In genomic region chr10:87873516-87873915, GRCm38 (mm10) we compare ENCODE assay signal across 15 mouse cellular contexts.
"Had no signal": no experiment of that assay in that cellular context is flagged by ENCODE, and none has a peak within 500 bp of the region (broad histone marks: within the 10 kb centered on the region; RNA-seq: fewer than 3 reads in every experiment).

No protein-coding gene starts in this region.

- H3K27ac ChIP-seq: neural tube, embryonic 15.5 days; stomach, embryonic 15.5 days; stomach, postnatal 0 days had no signal

- H3K4me3 ChIP-seq: neural tube, embryonic 15.5 days; stomach, embryonic 15.5 days had no signal

- H3K9ac ChIP-seq: neural tube, embryonic 15.5 days; stomach, embryonic 15.5 days had no signal

- H3K36me3 ChIP-seq: neural tube, embryonic 15.5 days had no signal

- H3K9me3 ChIP-seq: neural tube, embryonic 15.5 days; stomach, embryonic 15.5 days had no signal

- H3K4me2 ChIP-seq: neural tube, embryonic 15.5 days; stomach, embryonic 15.5 days had no signal

- DNase-seq: retina, postnatal 1 day; right cerebral cortex, adult 18-20 months; right cerebral cortex, postnatal 14 days; right cerebral cortex, postnatal 25 days; right cerebral cortex, postnatal 4 days; spleen, adult 18-20 months; thymus, adult 18-20 months; thymus, adult 2 months; thymus, postnatal 14 days; thymus, postnatal 25 days; thymus, postnatal 36 days; thymus, postnatal 4 days had no signal

- H3K27me3 ChIP-seq: neural tube, embryonic 15.5 days; stomach, embryonic 15.5 days had no signal
